Mouse (Mus musculus): ENCODE results near the gene Mta1. TPM values are rescaled to one million over a fixed set of nuclear protein-coding genes. Genes with fewer than 3 reads are reported as not detected.
A peak's percentile ranks its signal among the peaks of the same experiment; 100 is the strongest.

The Mta1 gene
- polyA plus RNA-seq, 1 experiment from 2014 or later = 11.2 TPM

GRCm38 (mm10) chr12:113099470-113100237 lies 1.6 kb downstream of the Mta1 start:
- Histone ChIP-seq H3K27me3 (replicated peaks) (peaks cover 7% of the 10 kb centered on the region; the same call in 1 of the 2 replicates), H3K27ac (replicated peaks) (peak overlapping the region; percentile 86), H3K4me1 (peaks cover 65% of the 10 kb centered on the region), H3K36me3 (peaks cover 4% of the 10 kb centered on the region), H3K4me3 (peak overlapping the region; percentile 97), H3K9ac (peak overlapping the region; percentile 100), H3K9me3 (no peaks in the 10 kb centered on the region), H3K4me2 (peak overlapping the region; percentile 92)
- no peak for ATAC-seq (ENCODE audit: extremely low read depth, insufficient number of reproducible peaks, low FRiP score, low TSS enrichment)
- 31% methylated on average over 6 of the region's 6 CpGs for WGBS

DNA sequence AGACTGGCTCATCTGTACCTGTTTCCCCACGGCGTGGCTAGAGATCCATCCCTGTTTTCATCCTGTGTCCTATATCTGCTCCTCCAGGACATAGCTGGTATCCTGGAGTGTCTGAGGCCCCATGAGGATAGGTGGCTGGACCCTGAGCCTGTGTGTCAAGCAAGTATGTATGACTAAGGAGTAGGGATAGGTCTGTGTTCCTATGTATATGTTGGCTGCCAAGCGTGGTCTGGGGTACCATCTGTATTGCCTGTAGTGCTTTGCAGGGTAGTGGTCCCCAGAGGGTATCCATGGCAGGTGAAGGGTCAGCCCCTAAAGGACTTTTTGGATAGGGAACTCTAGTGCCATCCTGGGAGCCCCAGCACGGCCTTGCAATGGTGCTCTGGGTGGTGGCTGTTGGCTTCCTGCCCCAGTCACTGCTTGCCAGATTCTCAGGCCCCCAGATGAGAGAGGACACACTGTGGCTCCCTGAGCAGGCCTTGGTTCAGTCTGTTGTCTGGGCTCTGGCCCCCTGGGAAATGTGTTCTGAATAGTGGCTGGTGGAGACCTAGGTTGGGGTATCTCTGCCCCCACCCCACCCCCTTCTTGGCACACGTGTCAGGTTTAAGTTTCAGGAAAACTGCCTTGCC lies 2.5 kb downstream of the Mta1 start:
- H3K27ac ChIP-seq (replicated peaks) = peak overlapping the region; percentile 13; the same call in 1 of the 2 replicates
- H3K4me1 ChIP-seq = peaks cover 66% of the 10 kb centered on the region
- H3K4me2 ChIP-seq = peak overlapping the region; percentile 92; the same call in 1 of the 2 replicates
- WGBS = 68% methylated on average over 5 of the region's 5 CpGs
- no peaks in the 10 kb centered on the region for H3K9me3 ChIP-seq
- H3K4me3 ChIP-seq = no peak overlapping the region
- H3K36me3 ChIP-seq = peaks cover 9% of the 10 kb centered on the region
- no peak for ATAC-seq (ENCODE audit: extremely low read depth, insufficient number of reproducible peaks, low FRiP score, low TSS enrichment)
- H3K9ac ChIP-seq = peak overlapping the region; percentile 100
- peaks cover 7% of the 10 kb centered on the region; the same call in 1 of the 2 replicates for H3K27me3 ChIP-seq (replicated peaks)

GRCm38 (mm10) chr12:113101251-113101960 lies 3.3 kb downstream of the Mta1 start:
- Histone ChIP-seq H3K4me1 (peaks cover 70% of the 10 kb centered on the region), H3K4me3 (no peak overlapping the region), H3K27ac (replicated peaks) (peak overlapping the region; percentile 13; the same call in 1 of the 2 replicates), H3K4me2 (no peak overlapping the region), H3K9ac (peak overlapping the region; percentile 100; the same call in 1 of the 2 replicates), H3K9me3 (no peaks in the 10 kb centered on the region), H3K36me3 (peaks cover 13% of the 10 kb centered on the region), H3K27me3 (replicated peaks) (0 out of 2 replicates have a peak, but pooled peaks cover 1% of the 10 kb centered on the region)
- 77% methylated on average over 9 of the region's 9 CpGs for WGBS
- ATAC-seq (ENCODE audit: extremely low read depth, insufficient number of reproducible peaks, low FRiP score, low TSS enrichment) = no peak

GRCm38 (mm10) chr12:113102461-113102860 lies 4.4 kb downstream of the Mta1 start:
- WGBS = 58% methylated on average over 6 of the region's 6 CpGs

DNA sequence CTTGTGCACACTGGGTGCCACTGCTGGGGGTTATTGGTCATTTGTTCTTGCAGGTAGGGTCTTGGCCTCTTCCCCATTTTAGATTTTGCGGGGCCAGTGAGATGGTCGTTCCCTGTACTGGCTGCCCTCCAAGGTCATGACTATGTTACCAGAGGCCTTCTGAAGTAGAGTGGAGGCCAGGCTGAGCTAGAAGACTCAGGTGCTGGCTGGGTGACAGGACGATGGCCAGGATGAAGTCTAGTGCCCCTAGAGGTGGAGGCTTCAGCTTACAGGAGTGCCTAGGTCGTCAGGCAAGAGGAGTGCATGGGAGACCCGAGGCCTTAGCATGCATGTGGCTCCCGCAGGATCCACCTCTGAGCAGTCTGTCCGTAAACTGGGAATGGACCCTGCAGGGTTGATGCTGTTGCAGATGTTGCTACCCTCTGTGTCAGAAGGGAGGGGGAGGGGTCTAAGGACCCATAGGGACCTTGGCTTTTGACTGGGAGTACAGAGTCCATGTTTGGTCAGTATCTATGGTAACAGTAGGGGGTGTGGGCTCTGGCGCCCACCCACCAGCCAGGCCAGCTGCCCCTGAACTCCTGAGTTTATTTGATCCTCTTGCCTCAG lies 5.9 kb downstream of the Mta1 start:
- no peak overlapping the region for H3K9ac ChIP-seq
- H3K27me3 ChIP-seq (replicated peaks) = no peaks in the 10 kb centered on the region
- no peaks in the 10 kb centered on the region for H3K9me3 ChIP-seq
- no peak overlapping the region for H3K27ac ChIP-seq (replicated peaks)
- H3K36me3 ChIP-seq = peaks cover 17% of the 10 kb centered on the region
- WGBS = 79% methylated on average over 8 of the region's 8 CpGs
- H3K4me2 ChIP-seq = no peak overlapping the region
- no peak for ATAC-seq (ENCODE audit: extremely low read depth, insufficient number of reproducible peaks, low FRiP score, low TSS enrichment)
- peaks cover 86% of the 10 kb centered on the region for H3K4me1 ChIP-seq
- no peak overlapping the region for H3K4me3 ChIP-seq

More at GRCm38 (mm10) chr12:113102461-113102860, 4.4 kb downstream of the Mta1 start:
- H3K36me3 ChIP-seq = peaks cover 17% of the 10 kb centered on the region
- no peak overlapping the region for H3K4me3 ChIP-seq
- peak overlapping the region; percentile 21; the same call in 1 of the 2 replicates for H3K9ac ChIP-seq
- peaks cover 76% of the 10 kb centered on the region for H3K4me1 ChIP-seq
- H3K27me3 ChIP-seq (replicated peaks) = no peaks in the 10 kb centered on the region
- no peak overlapping the region for H3K4me2 ChIP-seq
- H3K9me3 ChIP-seq = no peaks in the 10 kb centered on the region
- H3K27ac ChIP-seq (replicated peaks) = no peak overlapping the region
- no peak for ATAC-seq (ENCODE audit: extremely low read depth, insufficient number of reproducible peaks, low FRiP score, low TSS enrichment)

DNA sequence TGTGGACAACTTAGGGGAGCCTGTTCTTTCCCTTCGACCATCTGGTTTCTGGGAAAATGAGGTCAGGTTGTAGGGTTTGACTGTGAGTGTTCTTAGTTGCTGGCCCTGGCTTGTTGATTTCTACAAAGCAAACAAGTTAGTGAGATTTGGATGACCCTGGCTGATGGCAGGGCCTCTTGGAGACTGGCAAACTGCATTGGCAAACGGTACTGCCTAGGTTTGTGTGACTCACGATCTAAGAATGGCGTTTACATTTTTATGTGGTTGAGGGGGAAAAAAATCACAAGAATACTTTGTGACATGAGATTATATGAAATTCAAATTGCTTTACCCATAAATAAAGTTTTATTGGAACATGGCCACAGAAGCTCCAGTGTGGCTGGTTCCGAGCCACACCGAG lies 8.3 kb downstream of the Mta1 start:
- Histone ChIP-seq H3K4me3 (no peak overlapping the region), H3K27ac (replicated peaks) (0 out of 2 replicates have a peak overlapping the region, but pooled peaks have one; percentile 15), H3K27me3 (replicated peaks) (no peaks in the 10 kb centered on the region), H3K9ac (no peak overlapping the region), H3K4me1 (peaks cover 73% of the 10 kb centered on the region), H3K36me3 (peaks cover 17% of the 10 kb centered on the region), H3K4me2 (no peak overlapping the region), H3K9me3 (no peaks in the 10 kb centered on the region)
- 87% methylated on average over 6 of the region's 6 CpGs for WGBS
- ATAC-seq (ENCODE audit: extremely low read depth, insufficient number of reproducible peaks, low FRiP score, low TSS enrichment) = no peak

DNA sequence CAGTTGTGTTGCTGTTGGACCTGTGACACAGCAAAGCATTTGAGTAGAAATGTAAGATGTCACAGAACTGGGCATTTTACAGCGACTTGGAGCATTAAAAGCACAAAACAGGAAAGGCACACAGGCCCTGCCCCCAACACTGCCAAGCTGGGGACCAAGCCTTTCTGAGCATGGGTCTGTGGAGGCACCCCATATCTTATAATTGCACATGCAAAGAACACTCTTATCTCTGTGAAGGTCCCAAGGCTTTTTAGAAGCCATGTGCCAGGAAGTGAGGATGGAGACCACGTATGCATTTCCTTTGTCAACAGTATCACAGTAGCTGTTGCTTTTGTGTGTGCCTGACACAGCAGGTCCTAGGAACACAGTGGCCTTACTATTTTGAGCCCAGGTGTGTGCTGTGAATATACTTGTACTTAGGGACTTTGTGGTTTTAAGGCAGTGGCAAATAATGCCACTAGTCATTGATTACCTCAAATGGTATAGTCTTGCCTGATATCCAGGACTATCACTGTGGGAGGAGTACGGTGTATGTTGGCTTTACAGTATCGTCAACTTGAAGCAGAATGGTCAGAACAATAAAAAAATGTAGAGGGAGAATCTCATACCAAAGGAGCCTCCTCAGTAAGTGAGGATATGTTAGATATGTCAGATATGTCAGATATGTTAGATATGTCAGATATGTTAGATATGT lies 9.5 kb downstream of the Mta1 start:
- no peak for ATAC-seq (ENCODE audit: extremely low read depth, insufficient number of reproducible peaks, low FRiP score, low TSS enrichment)
- Histone ChIP-seq H3K9ac (peak overlapping the region; percentile 10; the same call in 1 of the 2 replicates), H3K9me3 (no peaks in the 10 kb centered on the region), H3K4me2 (no peak overlapping the region), H3K4me3 (no peak overlapping the region), H3K27me3 (replicated peaks) (no peaks in the 10 kb centered on the region), H3K4me1 (peaks cover 65% of the 10 kb centered on the region), H3K27ac (replicated peaks) (peak overlapping the region; percentile 28; the same call in 1 of the 2 replicates), H3K36me3 (peaks cover 25% of the 10 kb centered on the region)
- 60% methylated on average over 4 of the region's 4 CpGs for WGBS

- Histone ChIP-seq H3K27me3 (replicated peaks) (no peaks in the 10 kb centered on the region), H3K27ac (replicated peaks) (no peak overlapping the region)
- 81% methylated on average over 17 of the region's 17 CpGs for WGBS
These were observed 10.6 kb downstream of the Mta1 start for GRCm38 (mm10) chr12:113108528-113109283.

DNA sequence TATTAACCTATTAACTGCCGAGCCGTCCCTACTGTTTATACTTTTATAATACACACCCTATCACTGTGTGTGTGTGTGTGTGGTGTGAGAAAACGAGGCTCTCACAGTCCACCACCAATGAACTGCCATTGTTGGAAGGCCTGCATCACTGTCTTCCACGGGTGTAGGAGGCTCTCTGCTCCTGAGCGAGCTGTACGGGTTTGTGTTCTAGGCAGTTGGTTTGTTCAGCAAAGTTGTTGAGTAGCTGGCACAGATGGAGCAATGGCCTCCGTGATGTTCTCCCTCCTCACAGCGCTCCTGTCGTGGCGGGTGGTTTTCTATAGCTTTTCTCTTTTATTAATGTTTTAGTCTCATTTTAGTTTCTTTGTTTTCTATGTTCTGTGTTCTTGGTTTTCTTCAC lies 11.7 kb downstream of the Mta1 start:
- Histone ChIP-seq H3K36me3 (peaks cover 42% of the 10 kb centered on the region), H3K27ac (replicated peaks) (no peak overlapping the region), H3K4me3 (no peak overlapping the region), H3K4me2 (no peak overlapping the region), H3K27me3 (replicated peaks) (no peaks in the 10 kb centered on the region), H3K9me3 (no peaks in the 10 kb centered on the region), H3K9ac (no peak overlapping the region), H3K4me1 (peaks cover 43% of the 10 kb centered on the region)
- 88% methylated on average over 10 of the region's 10 CpGs for WGBS
- no peak for ATAC-seq (ENCODE audit: extremely low read depth, insufficient number of reproducible peaks, low FRiP score, low TSS enrichment)

More at GRCm38 (mm10) chr12:113108528-113109283, 10.6 kb downstream of the Mta1 start:
- no peak overlapping the region for H3K4me2 ChIP-seq
- 0 out of 2 replicates have a peak overlapping the region, but pooled peaks have one; percentile 1 for H3K9ac ChIP-seq
- peaks cover 36% of the 10 kb centered on the region for H3K36me3 ChIP-seq
- ATAC-seq (ENCODE audit: extremely low read depth, insufficient number of reproducible peaks, low FRiP score, low TSS enrichment) = no peak
- H3K9me3 ChIP-seq = no peaks in the 10 kb centered on the region
- H3K4me1 ChIP-seq = peaks cover 53% of the 10 kb centered on the region
- no peak overlapping the region for H3K4me3 ChIP-seq

- H3K4me2 ChIP-seq = no peak overlapping the region
- H3K9me3 ChIP-seq = no peaks in the 10 kb centered on the region
- no peak overlapping the region for H3K27ac ChIP-seq (replicated peaks)
- peaks cover 70% of the 10 kb centered on the region for H3K36me3 ChIP-seq
- H3K27me3 ChIP-seq (replicated peaks) = no peaks in the 10 kb centered on the region
- no peak overlapping the region for H3K9ac ChIP-seq
- 81% methylated on average over 4 of the region's 4 CpGs for WGBS
- H3K4me3 ChIP-seq = no peak overlapping the region
- no peak for ATAC-seq (ENCODE audit: extremely low read depth, insufficient number of reproducible peaks, low FRiP score, low TSS enrichment)
- H3K4me1 ChIP-seq = peaks cover 12% of the 10 kb centered on the region
These were observed 16.1 kb downstream of the Mta1 start for GRCm38 (mm10) chr12:113114141-113114540.
